Mouse (Mus musculus) intestine, embryonic 16.5 days (tissue): ENCODE data around the gene 1700092M07Rik. TPM values are rescaled to one million over a fixed set of nuclear protein-coding genes. Genes with fewer than 3 reads are reported as not detected.
"Not testable (repeated sequence)": the region's sequence is repeated elsewhere in the genome, so short reads cannot be mapped to it uniquely, and the experiment has no call there.

Experiments
- ATAC-seq: fragments of 200-750 bp; cut with Nextera tagmentation; 2 replicates; pipeline ENCODE4 v1.8.0; 2017; ENCODE audit warnings: moderate TSS enrichment, moderate library complexity
- H3K27ac ChIP-seq: fragments of 300-500 bp; sonication (generic); 2 replicates; pipeline ENCODE4 v1.5.1; 2014; ENCODE audit warnings: mild to moderate bottlenecking, low read length
- H3K27me3 ChIP-seq: fragments of 300-500 bp; sonication (generic); replicated peaks from 2 replicates; pipeline ENCODE4 v1.6.1; 2014; ENCODE audit warnings: low read length, control low read depth, mixed read lengths; ENCODE audit not compliant: control insufficient read depth, insufficient read depth
- H3K36me3 ChIP-seq: fragments of 300-500 bp; sonication (generic); 2 replicates; pipeline ENCODE4 v1.6.1; 2014; ENCODE audit warnings: low read length, control low read depth; ENCODE audit not compliant: control insufficient read depth, insufficient read depth
- H3K4me1 ChIP-seq: fragments of 300-500 bp; sonication (generic); 2 replicates; pipeline ENCODE4 v1.6.1; 2014; ENCODE audit warnings: low read length, control low read depth, mixed read lengths; ENCODE audit not compliant: control insufficient read depth, insufficient read depth
- H3K4me2 ChIP-seq: fragments of 300-500 bp; sonication (generic); 2 replicates; pipeline ENCODE4 v1.6.1; 2014; ENCODE audit warnings: low read depth, low read length, control low read depth
- H3K4me3 ChIP-seq: fragments of 300-500 bp; sonication (generic); 2 replicates; pipeline ENCODE4 v1.5.1; 2014; ENCODE audit warnings: mild to moderate bottlenecking, low read length
- H3K9ac ChIP-seq: fragments of 300-500 bp; sonication (generic); 2 replicates; pipeline ENCODE4 v1.6.1; 2014; ENCODE audit warnings: low read depth, low read length
- H3K9me3 ChIP-seq: fragments of 300-500 bp; sonication (generic); 2 replicates; pipeline ENCODE4 v1.6.1; 2016; ENCODE audit warnings: low read length, control low read depth; ENCODE audit not compliant: control insufficient read depth
- WGBS: fragments of 180-500 bp; shearing (Covaris S2); extraction: QIAGEN DNeasy Blood & Tissue Kit; methylation state at CpG from one replicate; pipeline ENCODE4 v1.1.7; 2014; 5-methylcytosine and 5-hydroxymethylcytosine counted together
- polyA plus RNA-seq: library from polyadenylated mRNA; unstranded; fragments of >200 nt; fragmentation: Nextera tagmentation; extraction: Ambion mirVana; gene quantifications from 2 replicates; pipeline ENCODE4 v1.2.1, GENCODE M21; 2015

1700092M07Rik gene
- polyA plus RNA-seq, 1 experiment from 2014 or later: 1.6 TPM

DNA sequence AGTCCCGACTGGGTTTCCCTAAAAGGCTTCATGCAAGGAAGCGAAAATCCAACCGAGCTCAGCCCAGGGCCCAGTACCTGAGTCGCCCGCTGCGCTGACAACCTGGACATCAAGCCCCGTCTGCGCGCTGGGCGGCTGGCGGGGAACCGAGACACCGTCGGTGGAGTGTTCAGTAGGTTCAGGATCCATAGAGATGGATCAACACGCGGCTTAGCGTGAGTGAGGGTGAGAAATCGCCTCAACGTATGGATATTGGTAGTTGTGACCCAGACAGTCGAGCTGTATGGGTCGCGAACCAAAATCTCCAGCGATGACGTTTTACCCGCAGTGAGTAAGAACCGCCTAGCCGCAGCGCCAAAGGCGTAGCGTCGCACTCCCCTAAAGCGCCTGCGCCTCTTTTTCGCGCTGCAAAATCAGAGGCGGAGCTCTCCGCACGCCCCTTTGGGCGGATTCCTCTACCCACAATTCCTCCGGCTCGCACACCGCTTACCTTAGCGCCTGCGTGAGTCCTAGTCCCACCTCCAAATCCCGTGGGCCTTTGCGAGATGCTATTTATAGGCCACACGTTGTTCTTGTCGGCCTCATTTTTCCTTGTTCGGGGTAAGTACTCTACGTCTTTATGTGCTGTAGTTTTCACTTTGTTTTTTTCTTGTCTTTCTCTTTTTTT, 17.5 kb upstream of the 1700092M07Rik start, which contains the start of gene Slc3a2:
Gene Slc3a2, minus strand, starts transcription at position 463 of the 667 bp plus-strand sequence.
- no peaks in the 10 kb centered on the region for H3K27me3 ChIP-seq
- peak; percentile 96 for ATAC-seq
- WGBS: under 1% methylated on average over 50 of the region's 50 CpGs

DNA sequence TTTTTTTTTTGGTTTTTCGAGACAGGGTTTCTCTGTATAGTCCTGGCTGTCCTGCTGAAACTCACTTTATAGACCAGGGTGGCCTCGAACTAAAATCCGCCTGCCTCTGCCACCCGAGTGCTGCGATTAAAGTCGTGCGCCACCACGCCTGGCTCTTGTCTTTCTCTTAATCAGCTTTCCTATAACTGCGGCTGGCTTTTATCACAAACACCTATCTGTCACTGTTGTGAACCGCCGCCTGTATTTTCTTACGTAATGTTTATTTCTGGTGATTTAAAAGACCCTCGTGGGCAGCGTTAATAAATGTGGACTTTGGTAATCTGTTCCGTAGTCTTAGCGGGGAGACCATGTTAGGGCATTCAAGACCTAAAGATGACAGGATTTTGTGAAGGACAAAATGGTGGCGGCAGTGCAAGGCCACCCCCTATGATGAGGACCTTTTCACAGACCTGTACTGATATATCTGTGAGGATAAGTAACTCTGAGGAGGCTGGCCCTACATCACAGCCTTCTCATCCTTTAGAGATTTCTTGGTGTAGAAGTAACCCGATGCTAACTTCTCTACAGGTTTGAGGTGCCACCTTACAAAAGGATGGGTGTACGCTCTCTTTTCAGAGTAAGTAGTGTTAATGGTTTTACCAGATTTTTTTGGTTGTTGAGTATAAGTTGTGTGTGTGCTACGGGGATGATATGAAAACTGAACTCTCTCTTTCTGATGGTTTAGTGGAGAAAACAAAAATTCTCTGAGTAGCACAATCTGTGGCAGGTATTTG, 16.8 kb upstream of the 1700092M07Rik start:
- no peak for ATAC-seq
- Histone ChIP-seq H3K4me1 (peaks cover 13% of the 10 kb centered on the region), H3K4me2 (peak overlapping the region; percentile 53), H3K9me3 (no peaks in the 10 kb centered on the region), H3K4me3 (peak overlapping the region; percentile 59), H3K9ac (peak overlapping the region; percentile 77), H3K36me3 (peaks cover 3% of the 10 kb centered on the region; the same call in 1 of the 2 replicates), H3K27ac (peak overlapping the region; percentile 67), H3K27me3 (no peaks in the 10 kb centered on the region)
- WGBS: under 1% methylated on average over 20 of the region's 20 CpGs

More for the DNA sequence above, 17.5 kb upstream of the 1700092M07Rik start, which contains the start of gene Slc3a2:
- Histone ChIP-seq H3K4me2 (peak within 1 kb of the TSS; percentile 60), H3K4me3 (peak within 1 kb of the TSS; percentile 59), H3K9me3 (no peaks in the 10 kb centered on the region), H3K27ac (peak within 1 kb of the TSS; percentile 99), H3K36me3 (peaks cover 3% of the 10 kb centered on the region; the same call in 1 of the 2 replicates), H3K4me1 (peaks cover 13% of the 10 kb centered on the region), H3K9ac (peak within 1 kb of the TSS; percentile 90)

DNA sequence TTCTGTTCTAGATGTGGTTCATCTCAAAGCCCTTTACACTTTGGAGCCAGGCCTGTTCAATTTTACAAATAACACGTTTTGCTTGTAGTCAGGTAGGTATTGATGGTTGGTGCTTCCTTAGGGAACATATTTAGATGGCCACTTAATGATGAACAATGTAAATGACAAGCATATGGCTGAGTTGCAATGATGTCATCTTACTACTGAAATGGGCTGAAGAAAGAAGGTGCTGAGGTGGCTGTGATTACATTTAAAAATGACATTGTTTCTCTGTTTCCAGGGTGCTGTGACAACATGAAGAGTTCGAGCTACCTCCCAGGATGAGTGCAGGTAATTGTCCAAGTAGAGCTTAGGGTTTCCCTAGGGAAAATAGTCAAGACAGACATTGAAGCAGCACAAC, 16.1 kb upstream of the 1700092M07Rik start:
- H3K36me3 ChIP-seq: peaks cover 3% of the 10 kb centered on the region; the same call in 1 of the 2 replicates
- H3K9ac ChIP-seq: peak overlapping the region; percentile 77
- 4% methylated on average over 2 of the region's 2 CpGs for WGBS
- peak overlapping the region; percentile 59 for H3K4me3 ChIP-seq
- H3K9me3 ChIP-seq: no peaks in the 10 kb centered on the region
- ATAC-seq: no peak
- H3K4me2 ChIP-seq: peak overlapping the region; percentile 53
- H3K27ac ChIP-seq: no peak overlapping the region
- no peaks in the 10 kb centered on the region for H3K27me3 ChIP-seq
- peaks cover 13% of the 10 kb centered on the region for H3K4me1 ChIP-seq

GRCm38 (mm10) chr19:8725081-8725613, 15.4 kb upstream of the 1700092M07Rik start:
- H3K27me3 ChIP-seq: no peaks in the 10 kb centered on the region
- peak overlapping the region; percentile 8; the same call in 1 of the 2 replicates for H3K27ac ChIP-seq

DNA sequence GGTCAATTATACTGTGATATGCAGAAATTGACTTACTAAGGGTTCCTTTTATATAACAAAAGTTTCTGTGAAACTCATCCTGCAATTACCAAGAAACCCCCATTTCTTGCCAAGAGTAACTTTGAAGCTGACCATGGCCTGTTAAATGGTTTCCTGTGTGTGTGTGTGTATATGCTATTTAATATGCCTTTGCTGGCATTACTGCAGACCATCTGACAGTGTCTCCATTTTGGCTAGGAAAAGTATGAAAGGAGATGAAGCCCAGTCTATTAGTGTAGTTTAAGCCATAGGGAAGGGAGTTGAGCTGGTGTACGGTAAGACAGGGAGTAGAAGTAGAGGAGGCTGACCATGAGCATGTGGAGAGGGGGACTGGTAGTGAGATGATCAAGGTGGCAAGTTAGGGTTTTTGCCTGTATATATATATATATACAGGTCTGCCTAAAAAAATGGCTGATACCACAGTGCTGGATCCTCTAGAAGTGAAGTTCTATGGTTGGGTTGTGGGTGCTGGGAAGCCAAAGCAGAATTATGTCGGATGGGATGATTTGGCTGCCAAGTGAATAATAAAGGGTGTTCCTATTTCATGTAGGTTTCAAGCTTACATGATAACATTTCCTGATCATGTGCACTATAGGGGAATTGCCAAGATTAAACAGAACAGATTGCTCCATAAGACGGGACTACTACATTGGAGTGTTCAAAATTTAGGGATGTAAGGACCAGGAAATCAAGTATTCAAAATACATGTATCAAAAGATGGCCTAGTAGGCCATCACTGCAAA, 13.7 kb upstream of the 1700092M07Rik start:
- no peak for ATAC-seq
- Histone ChIP-seq H3K27ac (peak overlapping the region; percentile 30; the same call in 1 of the 2 replicates), H3K4me1 (peaks cover 9% of the 10 kb centered on the region; the same call in 1 of the 2 replicates), H3K4me2 (no peak overlapping the region), H3K27me3 (no peaks in the 10 kb centered on the region), H3K36me3 (peaks cover 3% of the 10 kb centered on the region; the same call in 1 of the 2 replicates), H3K9me3 (no peaks in the 10 kb centered on the region), H3K4me3 (no peak overlapping the region), H3K9ac (no peak overlapping the region)
- 29% methylated on average over 3 of the region's 3 CpGs for WGBS

More at GRCm38 (mm10) chr19:8725081-8725613, 15.4 kb upstream of the 1700092M07Rik start:
- Histone ChIP-seq H3K4me3 (peak overlapping the region; percentile 59), H3K9ac (peak overlapping the region; percentile 77), H3K4me1 (peaks cover 13% of the 10 kb centered on the region), H3K36me3 (peaks cover 3% of the 10 kb centered on the region; the same call in 1 of the 2 replicates), H3K4me2 (peak overlapping the region; percentile 53), H3K9me3 (no peaks in the 10 kb centered on the region)
- no peak for ATAC-seq
- 41% methylated on average over 4 of the region's 4 CpGs for WGBS

DNA sequence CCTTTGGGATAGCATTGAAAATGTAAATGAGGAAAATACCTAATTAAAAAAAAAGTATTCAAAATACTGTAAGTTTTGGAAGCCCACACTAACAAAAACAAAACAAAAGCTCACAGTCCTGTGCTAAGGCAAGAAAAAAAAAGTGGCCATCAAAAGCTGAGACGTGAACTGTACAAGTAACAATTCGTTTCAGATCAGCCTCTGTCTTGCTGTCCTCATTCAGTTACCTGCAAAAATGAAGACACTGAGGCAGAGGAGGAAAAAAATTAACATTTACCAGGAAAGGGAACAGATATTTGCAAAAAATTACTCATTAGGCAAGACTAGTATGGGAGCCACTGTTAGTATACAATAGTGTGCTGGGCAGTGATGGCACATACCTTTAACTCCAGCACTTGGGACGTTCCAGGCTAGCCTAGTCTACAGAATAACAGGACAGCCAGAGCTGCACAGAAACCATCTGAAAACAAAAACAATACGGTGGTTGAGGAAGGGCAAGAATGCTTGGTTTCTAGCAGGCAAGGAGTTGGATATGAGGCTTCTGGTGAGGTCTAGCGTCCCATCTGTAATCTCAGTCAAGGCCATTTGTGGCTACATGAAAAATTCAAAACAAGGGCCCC, 12.9 kb upstream of the 1700092M07Rik start:
- no peak overlapping the region for H3K9ac ChIP-seq
- H3K4me2 ChIP-seq: no peak overlapping the region
- no peak for ATAC-seq
- H3K36me3 ChIP-seq: peaks cover 3% of the 10 kb centered on the region; the same call in 1 of the 2 replicates
- H3K4me3 ChIP-seq: no peak overlapping the region
- peaks cover 9% of the 10 kb centered on the region; the same call in 1 of the 2 replicates for H3K4me1 ChIP-seq
- H3K27ac ChIP-seq: no peak overlapping the region
- 23% methylated on average over 5 of the region's 5 CpGs for WGBS
- no peaks in the 10 kb centered on the region for H3K9me3 ChIP-seq
- no peaks in the 10 kb centered on the region for H3K27me3 ChIP-seq

DNA sequence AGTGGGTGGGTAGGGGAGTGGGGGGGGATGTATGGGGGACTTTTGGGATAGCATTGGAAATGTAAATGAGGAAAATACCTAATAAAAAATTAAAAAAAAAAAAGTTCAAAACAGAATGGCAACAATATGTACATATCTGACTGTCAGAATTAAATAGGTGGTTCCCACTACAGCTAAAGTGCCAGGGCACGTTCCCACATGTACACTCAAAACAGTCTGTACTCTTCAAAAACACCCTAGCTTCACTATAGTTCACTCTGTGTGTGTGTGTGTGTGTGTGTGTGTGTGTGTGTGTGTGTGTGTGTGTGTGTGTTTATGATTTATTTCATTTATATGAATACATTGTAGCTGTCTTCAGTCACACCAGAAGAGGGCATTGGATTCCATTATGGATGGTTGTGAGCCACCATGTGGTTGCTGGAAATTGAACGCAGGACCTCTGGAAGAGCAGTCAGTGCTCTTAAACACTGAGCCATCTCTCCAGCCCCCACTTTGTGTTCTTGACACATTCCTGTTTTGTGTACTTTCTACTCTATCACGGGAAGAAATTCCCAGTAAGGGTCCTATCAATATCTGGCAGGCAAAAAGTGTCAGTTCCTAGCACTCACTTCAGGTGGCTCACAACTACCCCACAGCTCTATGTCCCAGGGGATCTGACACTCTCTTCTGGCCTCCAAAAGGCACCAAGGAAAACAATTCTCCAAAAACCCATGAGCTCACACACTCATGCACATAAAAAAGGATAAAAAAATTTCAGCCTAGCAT, 12.0 kb upstream of the 1700092M07Rik start:
- ATAC-seq, H3K27ac ChIP-seq, H3K4me3 ChIP-seq, H3K9me3 ChIP-seq, H3K27me3 ChIP-seq, H3K4me2 ChIP-seq, H3K36me3 ChIP-seq, H3K9ac ChIP-seq, H3K4me1 ChIP-seq: not testable (repeated sequence)
- WGBS: 45% methylated on average over 3 of the region's 3 CpGs

- Histone ChIP-seq H3K4me2 (no peak overlapping the region), H3K4me3 (no peak overlapping the region), H3K27ac (no peak overlapping the region), H3K27me3 (no peaks in the 10 kb centered on the region), H3K9ac (no peak overlapping the region), H3K36me3 (no peaks in the 10 kb centered on the region; the same call in 1 of the 2 replicates), H3K4me1 (peaks cover 4% of the 10 kb centered on the region), H3K9me3 (no peaks in the 10 kb centered on the region)
- 69% methylated on average over 3 of the region's 3 CpGs for WGBS
- ATAC-seq: no peak
Observed at GRCm38 (mm10) chr19:8734334-8734733, 6.2 kb upstream of the 1700092M07Rik start.
